Mouse (Mus musculus): ENCODE data around the gene Csf2rb. TPM values are rescaled to one million over a fixed set of nuclear protein-coding genes. Genes with fewer than 3 reads are reported as not detected.
"Not testable (repeated sequence)": the region's sequence is repeated elsewhere in the genome, so short reads cannot be mapped to it uniquely, and the experiment has no call there.

Gene Csf2rb
- total and polyA plus RNA-seq, 2 experiments from 2014 or later: 0.75 to 1.3 TPM

- 62% methylated on average over 3 of the region's 3 CpGs for WGBS
- Histone ChIP-seq H3K4me1 (ENCODE audit: insufficient read depth, low read length) (no peaks in the 10 kb centered on the region), H3K27ac (no peak overlapping the region), H3K4me3 (ENCODE audit: low read length) (no peak overlapping the region), H3K4me2 (ENCODE audit: low read depth, low read length) (no peak overlapping the region), H3K9ac (replicated peaks; ENCODE audit: low read length) (no peak overlapping the region), H3K36me3 (ENCODE audit: insufficient read depth, low read length) (no peaks in the 10 kb centered on the region), H3K9me3 (ENCODE audit: low read length) (no peaks in the 10 kb centered on the region), H3K27me3 (ENCODE audit: insufficient read depth, low read length) (no peaks in the 10 kb centered on the region)
- ATAC-seq (no peak), DNase-seq (ENCODE audit: low spot score) (no peak)
- no peak for TF ChIP-seq CTCF (IDR thresholded peaks at IDR 0.05; ENCODE audit: low read depth)
These were observed 3.1 kb downstream of the Csf2rb start for GRCm38 (mm10) chr15:78328520-78329097.

- WGBS: 84% methylated on average over 6 of the region's 6 CpGs
- not testable (repeated sequence) for ATAC-seq
These were observed 4.4 kb downstream of the Csf2rb start for GRCm38 (mm10) chr15:78329972-78330371.

GRCm38 (mm10) chr15:78330706-78331105, 5.2 kb downstream of the Csf2rb start:
- 90% methylated on average over 4 of the region's 4 CpGs for WGBS
- H3K4me1 ChIP-seq (ENCODE audit: insufficient read depth, low read length): no peaks in the 10 kb centered on the region
- H3K27me3 ChIP-seq (ENCODE audit: insufficient read depth, low read length): no peaks in the 10 kb centered on the region
- H3K4me2 ChIP-seq (ENCODE audit: low read depth, low read length): no peak overlapping the region
- no peaks in the 10 kb centered on the region for H3K36me3 ChIP-seq (ENCODE audit: insufficient read depth, low read length)
- H3K9me3 ChIP-seq (ENCODE audit: low read length): no peaks in the 10 kb centered on the region
- TF ChIP-seq CTCF (IDR thresholded peaks at IDR 0.05; ENCODE audit: low read depth): no peak
- H3K27ac ChIP-seq: no peak overlapping the region
- H3K4me3 ChIP-seq (ENCODE audit: low read length): no peak overlapping the region
- H3K9ac ChIP-seq (replicated peaks; ENCODE audit: low read length): no peak overlapping the region
- ATAC-seq: no peak
- DNase-seq (ENCODE audit: low spot score): no peak

More at GRCm38 (mm10) chr15:78329972-78330371, 4.4 kb downstream of the Csf2rb start:
- H3K4me2 ChIP-seq (ENCODE audit: low read depth, low read length); DNase-seq (ENCODE audit: low spot score); H3K27me3 ChIP-seq (ENCODE audit: insufficient read depth, low read length); H3K9ac ChIP-seq (replicated peaks; ENCODE audit: low read length); H3K4me1 ChIP-seq (ENCODE audit: insufficient read depth, low read length); H3K36me3 ChIP-seq (ENCODE audit: insufficient read depth, low read length); H3K9me3 ChIP-seq (ENCODE audit: low read length); H3K4me3 ChIP-seq (ENCODE audit: low read length); H3K27ac ChIP-seq: not testable (repeated sequence)

GRCm38 (mm10) chr15:78331523-78332340, 6.2 kb downstream of the Csf2rb start:
- no peak overlapping the region for H3K27ac ChIP-seq
- ATAC-seq (no peak), DNase-seq (ENCODE audit: low spot score) (no peak)
- 78% methylated on average over 4 of the region's 5 CpGs for WGBS
- H3K36me3 ChIP-seq (ENCODE audit: insufficient read depth, low read length): no peaks in the 10 kb centered on the region
- no peaks in the 10 kb centered on the region for H3K27me3 ChIP-seq (ENCODE audit: insufficient read depth, low read length)
- TF ChIP-seq CTCF (IDR thresholded peaks at IDR 0.05; ENCODE audit: low read depth): no peak
- no peak overlapping the region for H3K4me3 ChIP-seq (ENCODE audit: low read length)
- H3K9me3 ChIP-seq (ENCODE audit: low read length): no peaks in the 10 kb centered on the region
- H3K4me1 ChIP-seq (ENCODE audit: insufficient read depth, low read length): no peaks in the 10 kb centered on the region
- H3K4me2 ChIP-seq (ENCODE audit: low read depth, low read length): no peak overlapping the region
- no peak overlapping the region for H3K9ac ChIP-seq (replicated peaks; ENCODE audit: low read length)

- H3K36me3 ChIP-seq (ENCODE audit: insufficient read depth, low read length): no peaks in the 10 kb centered on the region
These were observed 7.4 kb downstream of the Csf2rb start for GRCm38 (mm10) chr15:78332981-78333380.

GRCm38 (mm10) chr15:78334380-78334779, 8.8 kb downstream of the Csf2rb start:
- Histone ChIP-seq H3K4me3 (ENCODE audit: low read length) (no peak overlapping the region), H3K27ac (no peak overlapping the region), H3K27me3 (ENCODE audit: insufficient read depth, low read length) (no peaks in the 10 kb centered on the region), H3K9me3 (ENCODE audit: low read length) (no peaks in the 10 kb centered on the region), H3K4me1 (ENCODE audit: insufficient read depth, low read length) (no peaks in the 10 kb centered on the region), H3K9ac (replicated peaks; ENCODE audit: low read length) (no peak overlapping the region), H3K36me3 (ENCODE audit: insufficient read depth, low read length) (no peaks in the 10 kb centered on the region), H3K4me2 (ENCODE audit: low read depth, low read length) (no peak overlapping the region)
- no peak for TF ChIP-seq CTCF (IDR thresholded peaks at IDR 0.05; ENCODE audit: low read depth)
- WGBS: 93% methylated on average over 3 of the region's 3 CpGs
- no peak for DNase-seq (ENCODE audit: low spot score)
- no peak for ATAC-seq

More at GRCm38 (mm10) chr15:78332981-78333380, 7.4 kb downstream of the Csf2rb start:
- H3K27me3 ChIP-seq (ENCODE audit: insufficient read depth, low read length): no peaks in the 10 kb centered on the region
- H3K4me3 ChIP-seq (ENCODE audit: low read length): no peak overlapping the region
- WGBS: 76% methylated on average over 6 of the region's 6 CpGs
- no peak overlapping the region for H3K4me2 ChIP-seq (ENCODE audit: low read depth, low read length)
- no peak overlapping the region for H3K27ac ChIP-seq
- no peaks in the 10 kb centered on the region for H3K4me1 ChIP-seq (ENCODE audit: insufficient read depth, low read length)
- no peak overlapping the region for H3K9ac ChIP-seq (replicated peaks; ENCODE audit: low read length)
- DNase-seq (ENCODE audit: low spot score) (no peak), ATAC-seq (no peak)
- H3K9me3 ChIP-seq (ENCODE audit: low read length): no peaks in the 10 kb centered on the region
- TF ChIP-seq CTCF (IDR thresholded peaks at IDR 0.05; ENCODE audit: low read depth): no peak

All from hindbrain, postnatal 0 days (tissue).